Mouse (Mus musculus): ENCODE measurements around the gene Hpgd. TPM values are rescaled to one million over a fixed set of nuclear protein-coding genes. Genes with fewer than 3 reads are reported as not detected.
A peak's percentile ranks its signal among the peaks of the same experiment; 100 is the strongest.
"Not testable (repeated sequence)": the region's sequence is repeated elsewhere in the genome, so short reads cannot be mapped to it uniquely, and the experiment has no call there.

Gene Hpgd
- polyA plus RNA-seq (2014; fragmentation: Nextera tagmentation; extraction: Ambion mirVana): 29.2 and 32.6 TPM in 2 replicates

GRCm38 (mm10) chr8:56294373-56294877, at the start of gene Hpgd:
TSS of gene Hpgd (plus strand) at chr8:56294585.
- peak; percentile 61 for ATAC-seq (replicated peaks; ENCODE audit: insufficient number of reproducible peaks, low FRiP score, low TSS enrichment)
- under 1% methylated on average over 33 of the region's 33 CpGs for WGBS (ENCODE audit: insufficient replicate concordance)
- peaks cover 3% of the 10 kb centered on the region; the same call in 1 of the 2 replicates for H3K27me3 ChIP-seq (ENCODE audit: control insufficient read depth, insufficient read depth, low read length)
- H3K4me1 ChIP-seq (ENCODE audit: control insufficient read depth, insufficient read depth, low read length): no peaks in the 10 kb centered on the region
- peak within 1 kb of the TSS; percentile 93 for H3K4me2 ChIP-seq
- no peak within 1 kb of the TSS for H3K27ac ChIP-seq (ENCODE audit: low read depth, low read length)
- H3K4me3 ChIP-seq (ENCODE audit: low read depth, low read length): peak within 1 kb of the TSS; percentile 53
- H3K36me3 ChIP-seq (ENCODE audit: control insufficient read depth, insufficient read depth, low read length): no peaks in the 10 kb centered on the region
- H3K9me3 ChIP-seq (replicated peaks; ENCODE audit: control insufficient read depth, low read length): no peaks in the 10 kb centered on the region
- peak within 1 kb of the TSS; percentile 73 for H3K9ac ChIP-seq (ENCODE audit: low read depth, low read length)

GRCm38 (mm10) chr8:56251728-56252127, 42.7 kb upstream of the Hpgd start:
- H3K4me1 ChIP-seq (ENCODE audit: control insufficient read depth, insufficient read depth, low read length); H3K27me3 ChIP-seq (ENCODE audit: control insufficient read depth, insufficient read depth, low read length); H3K4me3 ChIP-seq (ENCODE audit: low read depth, low read length); ATAC-seq (replicated peaks; ENCODE audit: insufficient number of reproducible peaks, low FRiP score, low TSS enrichment); H3K9me3 ChIP-seq (replicated peaks; ENCODE audit: control insufficient read depth, low read length); H3K36me3 ChIP-seq (ENCODE audit: control insufficient read depth, insufficient read depth, low read length); H3K27ac ChIP-seq (ENCODE audit: low read depth, low read length); H3K9ac ChIP-seq (ENCODE audit: low read depth, low read length); H3K4me2 ChIP-seq: not testable (repeated sequence)
- 70% methylated on average over 3 of the region's 3 CpGs for WGBS (ENCODE audit: insufficient replicate concordance)

GRCm38 (mm10) chr8:56252314-56252713, 42.1 kb upstream of the Hpgd start:
- WGBS (ENCODE audit: insufficient replicate concordance): 48% methylated on average over 1 of the region's 1 CpGs
- Histone ChIP-seq H3K9ac (ENCODE audit: low read depth, low read length) (no peak overlapping the region), H3K4me2 (no peak overlapping the region), H3K36me3 (ENCODE audit: control insufficient read depth, insufficient read depth, low read length) (no peaks in the 10 kb centered on the region), H3K4me3 (ENCODE audit: low read depth, low read length) (no peak overlapping the region), H3K4me1 (ENCODE audit: control insufficient read depth, insufficient read depth, low read length) (no peaks in the 10 kb centered on the region), H3K27me3 (ENCODE audit: control insufficient read depth, insufficient read depth, low read length) (no peaks in the 10 kb centered on the region), H3K27ac (ENCODE audit: low read depth, low read length) (no peak overlapping the region), H3K9me3 (replicated peaks; ENCODE audit: control insufficient read depth, low read length) (no peaks in the 10 kb centered on the region)
- no peak for ATAC-seq (replicated peaks; ENCODE audit: insufficient number of reproducible peaks, low FRiP score, low TSS enrichment)

GRCm38 (mm10) chr8:56261190-56261589, 33.2 kb upstream of the Hpgd start:
- no peaks in the 10 kb centered on the region for H3K36me3 ChIP-seq (ENCODE audit: control insufficient read depth, insufficient read depth, low read length)
- H3K27me3 ChIP-seq (ENCODE audit: control insufficient read depth, insufficient read depth, low read length): no peaks in the 10 kb centered on the region
- H3K27ac ChIP-seq (ENCODE audit: low read depth, low read length): no peak overlapping the region
- no peak for ATAC-seq (replicated peaks; ENCODE audit: insufficient number of reproducible peaks, low FRiP score, low TSS enrichment)
- no peak overlapping the region for H3K4me2 ChIP-seq
- 80% methylated on average over 1 of the region's 1 CpGs for WGBS (ENCODE audit: insufficient replicate concordance)
- H3K4me1 ChIP-seq (ENCODE audit: control insufficient read depth, insufficient read depth, low read length): no peaks in the 10 kb centered on the region
- H3K4me3 ChIP-seq (ENCODE audit: low read depth, low read length): no peak overlapping the region
- H3K9me3 ChIP-seq (replicated peaks; ENCODE audit: control insufficient read depth, low read length): no peaks in the 10 kb centered on the region
- no peak overlapping the region for H3K9ac ChIP-seq (ENCODE audit: low read depth, low read length)

GRCm38 (mm10) chr8:56269687-56270663, 24.4 kb upstream of the Hpgd start:
- H3K27ac ChIP-seq (ENCODE audit: low read depth, low read length): no peak overlapping the region; the same call in 1 of the 2 replicates

GRCm38 (mm10) chr8:56272934-56273333, 21.5 kb upstream of the Hpgd start:
- no peaks in the 10 kb centered on the region for H3K9me3 ChIP-seq (replicated peaks; ENCODE audit: control insufficient read depth, low read length)
- no peak overlapping the region for H3K4me2 ChIP-seq
- H3K9ac ChIP-seq (ENCODE audit: low read depth, low read length): no peak overlapping the region
- H3K4me1 ChIP-seq (ENCODE audit: control insufficient read depth, insufficient read depth, low read length): no peaks in the 10 kb centered on the region
- H3K27ac ChIP-seq (ENCODE audit: low read depth, low read length): no peak overlapping the region
- H3K27me3 ChIP-seq (ENCODE audit: control insufficient read depth, insufficient read depth, low read length): no peaks in the 10 kb centered on the region
- no peak for ATAC-seq (replicated peaks; ENCODE audit: insufficient number of reproducible peaks, low FRiP score, low TSS enrichment)
- WGBS (ENCODE audit: insufficient replicate concordance): 41% methylated on average over 1 of the region's 1 CpGs
- no peaks in the 10 kb centered on the region for H3K36me3 ChIP-seq (ENCODE audit: control insufficient read depth, insufficient read depth, low read length)
- no peak overlapping the region for H3K4me3 ChIP-seq (ENCODE audit: low read depth, low read length)

More at GRCm38 (mm10) chr8:56269687-56270663, 24.4 kb upstream of the Hpgd start:
- 51% methylated on average over 10 of the region's 10 CpGs for WGBS (ENCODE audit: insufficient replicate concordance)
- no peaks in the 10 kb centered on the region for H3K27me3 ChIP-seq (ENCODE audit: control insufficient read depth, insufficient read depth, low read length)
- ATAC-seq (replicated peaks; ENCODE audit: insufficient number of reproducible peaks, low FRiP score, low TSS enrichment): 0 out of 2 replicates have a peak, but pooled peaks have one; percentile 49
- H3K4me1 ChIP-seq (ENCODE audit: control insufficient read depth, insufficient read depth, low read length): no peaks in the 10 kb centered on the region
- H3K9me3 ChIP-seq (replicated peaks; ENCODE audit: control insufficient read depth, low read length): no peaks in the 10 kb centered on the region
- H3K9ac ChIP-seq (ENCODE audit: low read depth, low read length): no peak overlapping the region
- H3K36me3 ChIP-seq (ENCODE audit: control insufficient read depth, insufficient read depth, low read length): no peaks in the 10 kb centered on the region
- H3K4me3 ChIP-seq (ENCODE audit: low read depth, low read length): no peak overlapping the region
- H3K4me2 ChIP-seq: no peak overlapping the region

GRCm38 (mm10) chr8:56275316-56275715, 19.1 kb upstream of the Hpgd start:
- no peaks in the 10 kb centered on the region for H3K36me3 ChIP-seq (ENCODE audit: control insufficient read depth, insufficient read depth, low read length)
- no peak for ATAC-seq (replicated peaks; ENCODE audit: insufficient number of reproducible peaks, low FRiP score, low TSS enrichment)
- no peak overlapping the region for H3K27ac ChIP-seq (ENCODE audit: low read depth, low read length)
- no peaks in the 10 kb centered on the region for H3K27me3 ChIP-seq (ENCODE audit: control insufficient read depth, insufficient read depth, low read length)
- no peak overlapping the region for H3K9ac ChIP-seq (ENCODE audit: low read depth, low read length)
- H3K4me3 ChIP-seq (ENCODE audit: low read depth, low read length): no peak overlapping the region
- H3K4me1 ChIP-seq (ENCODE audit: control insufficient read depth, insufficient read depth, low read length): no peaks in the 10 kb centered on the region
- no peaks in the 10 kb centered on the region for H3K9me3 ChIP-seq (replicated peaks; ENCODE audit: control insufficient read depth, low read length)
- no peak overlapping the region for H3K4me2 ChIP-seq

GRCm38 (mm10) chr8:56277810-56278528, 16.4 kb upstream of the Hpgd start:
- no peaks in the 10 kb centered on the region for H3K9me3 ChIP-seq (replicated peaks; ENCODE audit: control insufficient read depth, low read length)
- no peak overlapping the region for H3K9ac ChIP-seq (ENCODE audit: low read depth, low read length)
- ATAC-seq (replicated peaks; ENCODE audit: insufficient number of reproducible peaks, low FRiP score, low TSS enrichment): no peak
- no peaks in the 10 kb centered on the region for H3K36me3 ChIP-seq (ENCODE audit: control insufficient read depth, insufficient read depth, low read length)
- 79% methylated on average over 7 of the region's 9 CpGs for WGBS (ENCODE audit: insufficient replicate concordance)
- H3K27ac ChIP-seq (ENCODE audit: low read depth, low read length): no peak overlapping the region
- no peak overlapping the region for H3K4me2 ChIP-seq
- H3K4me1 ChIP-seq (ENCODE audit: control insufficient read depth, insufficient read depth, low read length): no peaks in the 10 kb centered on the region
- H3K27me3 ChIP-seq (ENCODE audit: control insufficient read depth, insufficient read depth, low read length): no peaks in the 10 kb centered on the region
- H3K4me3 ChIP-seq (ENCODE audit: low read depth, low read length): no peak overlapping the region

Measured in heart, embryonic 11.5 days (tissue).